Mouse (Mus musculus) embryonic facial prominence, embryonic 11.5 days (tissue): Measurements from ENCODE around the gene Fbxw2. TPM values are rescaled to one million over a fixed set of nuclear protein-coding genes. Genes with fewer than 3 reads are reported as not detected.
A peak's percentile ranks its signal among the peaks of the same experiment; 100 is the strongest.

ENCODE experiments used
- ATAC-seq: fragments of 200-750 bp; cut with Nextera tagmentation; replicated peaks from 2 replicates; pipeline ENCODE4 v1.8.0; 2017; ENCODE audit warnings: low read depth; ENCODE audit not compliant: insufficient number of reproducible peaks, low FRiP score, low TSS enrichment
- DNase-seq: peaks from one replicate; pipeline ENCODE4 v3.0.0-alpha.2; 2015; ENCODE audit warnings: low spot score
- H3K27ac ChIP-seq: fragments of 300-500 bp; sonication (generic); replicated peaks from 2 replicates; pipeline ENCODE4 v1.5.1; 2014; ENCODE audit warnings: mild to moderate bottlenecking, low read depth, low read length, control low read depth
- H3K27me3 ChIP-seq: fragments of 300-500 bp; sonication (generic); 2 replicates; pipeline ENCODE4 v1.6.1; 2014; ENCODE audit warnings: mild to moderate bottlenecking, low read length, moderate library complexity, mixed read lengths; ENCODE audit not compliant: control insufficient read depth, insufficient read depth
- H3K36me3 ChIP-seq: fragments of 300-500 bp; sonication (generic); replicated peaks from 2 replicates; pipeline ENCODE4 v1.6.1; 2014; ENCODE audit warnings: low read depth, mild to moderate bottlenecking, low read length, moderate library complexity, mixed read lengths; ENCODE audit not compliant: control insufficient read depth, insufficient read depth
- H3K4me1 ChIP-seq: fragments of 300-500 bp; sonication (generic); 2 replicates; pipeline ENCODE4 v1.6.1; 2014; ENCODE audit warnings: low read length, mixed read lengths; ENCODE audit not compliant: control insufficient read depth, insufficient read depth
- H3K4me2 ChIP-seq: fragments of 300-500 bp; sonication (generic); 2 replicates; pipeline ENCODE4 v1.6.1; 2014; ENCODE audit warnings: low read depth, mild to moderate bottlenecking, control low read depth, low read length, moderate library complexity
- H3K4me3 ChIP-seq: fragments of 300-500 bp; sonication (generic); 2 replicates; pipeline ENCODE4 v1.5.1; 2014; ENCODE audit warnings: low read depth, low read length, control low read depth
- H3K9ac ChIP-seq: fragments of 300-500 bp; sonication (generic); replicated peaks from 2 replicates; pipeline ENCODE4 v1.6.1; 2014; ENCODE audit warnings: mild to moderate bottlenecking, control low read depth, low read length
- H3K9me3 ChIP-seq: fragments of 300-500 bp; sonication (generic); replicated peaks from 2 replicates; pipeline ENCODE4 v1.6.1; 2016; ENCODE audit warnings: mild to moderate bottlenecking, low read length, inconsistent platforms, mixed read lengths; ENCODE audit not compliant: control insufficient read depth
- WGBS: fragments of 180-500 bp; shearing (Covaris S2); extraction: QIAGEN DNeasy Blood & Tissue Kit; methylation state at CpG from one replicate; pipeline ENCODE4 v1.1.7; 2014; 5-methylcytosine and 5-hydroxymethylcytosine counted together
- polyA plus RNA-seq: library from polyadenylated mRNA; unstranded; fragments of >200 nt; fragmentation: Nextera tagmentation; extraction: Ambion mirVana; gene quantifications from 2 replicates; pipeline ENCODE4 v1.2.1, GENCODE M21; 2014

Gene Fbxw2
- polyA plus RNA-seq, 1 experiment from 2014 or later = 66.3 TPM

- no peaks in the 10 kb centered on the region for H3K27me3 ChIP-seq
- H3K36me3 ChIP-seq = no peaks in the 10 kb centered on the region; the same call in none of the 2 replicates
- ATAC-seq = no peak
- 0 out of 2 replicates have a peak overlapping the region, but pooled peaks have one; percentile 32 for H3K27ac ChIP-seq
- no peak for DNase-seq
- no peaks in the 10 kb centered on the region for H3K4me1 ChIP-seq
- no peak overlapping the region for H3K9ac ChIP-seq
- 90% methylated on average over 14 of the region's 14 CpGs for WGBS
- no peaks in the 10 kb centered on the region for H3K9me3 ChIP-seq
- no peak overlapping the region for H3K4me3 ChIP-seq
- no peak overlapping the region for H3K4me2 ChIP-seq
These were observed 42.8 kb downstream of the Fbxw2 start for GRCm38 (mm10) chr2:34783064-34784020.

- H3K9me3 ChIP-seq = no peaks in the 10 kb centered on the region
- ATAC-seq (no peak), DNase-seq (no peak)
- H3K4me1 ChIP-seq = 0 out of 2 replicates have a peak, but pooled peaks cover 2% of the 10 kb centered on the region
- 70% methylated on average over 1 of the region's 1 CpGs for WGBS
- no peak overlapping the region for H3K9ac ChIP-seq
- no peak overlapping the region for H3K4me3 ChIP-seq
- no peaks in the 10 kb centered on the region for H3K27me3 ChIP-seq
- peaks cover 19% of the 10 kb centered on the region for H3K36me3 ChIP-seq
- no peak overlapping the region for H3K27ac ChIP-seq
- no peak overlapping the region for H3K4me2 ChIP-seq
These were observed 48.8 kb downstream of the Fbxw2 start for GRCm38 (mm10) chr2:34777237-34777868.

GRCm38 (mm10) chr2:34774493-34774892 lies 51.6 kb downstream of the Fbxw2 start:
- 0 out of 2 replicates have a peak, but pooled peaks cover 2% of the 10 kb centered on the region for H3K4me1 ChIP-seq
- WGBS = 90% methylated on average over 6 of the region's 6 CpGs

GRCm38 (mm10) chr2:34773673-34774072 lies 52.4 kb downstream of the Fbxw2 start:
- no peak for DNase-seq
- H3K9ac ChIP-seq = no peak overlapping the region
- H3K36me3 ChIP-seq = peaks cover 19% of the 10 kb centered on the region
- ATAC-seq = no peak
- H3K4me2 ChIP-seq = peak overlapping the region; percentile 55; the same call in 1 of the 2 replicates
- H3K4me1 ChIP-seq = 0 out of 2 replicates have a peak, but pooled peaks cover 2% of the 10 kb centered on the region
- WGBS = 84% methylated on average over 4 of the region's 4 CpGs
- H3K27me3 ChIP-seq = no peaks in the 10 kb centered on the region
- H3K4me3 ChIP-seq = peak overlapping the region; percentile 91
- H3K9me3 ChIP-seq = no peaks in the 10 kb centered on the region
- no peak overlapping the region for H3K27ac ChIP-seq

More at GRCm38 (mm10) chr2:34774493-34774892, 51.6 kb downstream of the Fbxw2 start:
- Histone ChIP-seq H3K36me3 (peaks cover 19% of the 10 kb centered on the region), H3K27me3 (no peaks in the 10 kb centered on the region), H3K27ac (no peak overlapping the region), H3K4me2 (peak overlapping the region; percentile 5; the same call in 1 of the 2 replicates), H3K9me3 (no peaks in the 10 kb centered on the region), H3K4me3 (peak overlapping the region; percentile 7; the same call in 1 of the 2 replicates), H3K9ac (no peak overlapping the region)
- ATAC-seq (no peak), DNase-seq (no peak)

- Histone ChIP-seq H3K27me3 (no peaks in the 10 kb centered on the region), H3K9me3 (no peaks in the 10 kb centered on the region), H3K4me3 (peak overlapping the region; percentile 91), H3K36me3 (peaks cover 19% of the 10 kb centered on the region), H3K4me2 (peak overlapping the region; percentile 55), H3K4me1 (0 out of 2 replicates have a peak, but pooled peaks cover 2% of the 10 kb centered on the region), H3K9ac (peak overlapping the region; percentile 95), H3K27ac (peak overlapping the region; percentile 76)
- WGBS = 4% methylated on average over 50 of the region's 50 CpGs
- ATAC-seq = peak; percentile 21; the same call in 1 of the 2 replicates
- peak; percentile 59 for DNase-seq
These were observed 53.6 kb downstream of the Fbxw2 start for GRCm38 (mm10) chr2:34772252-34773235.

GRCm38 (mm10) chr2:34771368-34772226 lies 54.5 kb downstream of the Fbxw2 start, which contains the start of gene Hspa5:
Gene Hspa5 (plus strand): TSS chr2:34771970.
- WGBS = under 1% methylated on average over 60 of the region's 60 CpGs
- H3K4me1 ChIP-seq = 0 out of 2 replicates have a peak, but pooled peaks cover 2% of the 10 kb centered on the region
- ATAC-seq = peak; percentile 98

More at GRCm38 (mm10) chr2:34771368-34772226, 54.5 kb downstream of the Fbxw2 start, which contains the start of gene Hspa5:
- Histone ChIP-seq H3K9me3 (0 out of 2 replicates have a peak, but pooled peaks cover 2% of the 10 kb centered on the region), H3K4me2 (peak within 1 kb of the TSS; percentile 58), H3K27ac (peak within 1 kb of the TSS; percentile 86), H3K27me3 (no peaks in the 10 kb centered on the region), H3K4me3 (peak within 1 kb of the TSS; percentile 91), H3K36me3 (peaks cover 16% of the 10 kb centered on the region), H3K9ac (peak within 1 kb of the TSS; percentile 95)
- peak; percentile 100 for DNase-seq
